ENCODE assay signal across 9 mouse cellular contexts in the genomic region with DNA sequence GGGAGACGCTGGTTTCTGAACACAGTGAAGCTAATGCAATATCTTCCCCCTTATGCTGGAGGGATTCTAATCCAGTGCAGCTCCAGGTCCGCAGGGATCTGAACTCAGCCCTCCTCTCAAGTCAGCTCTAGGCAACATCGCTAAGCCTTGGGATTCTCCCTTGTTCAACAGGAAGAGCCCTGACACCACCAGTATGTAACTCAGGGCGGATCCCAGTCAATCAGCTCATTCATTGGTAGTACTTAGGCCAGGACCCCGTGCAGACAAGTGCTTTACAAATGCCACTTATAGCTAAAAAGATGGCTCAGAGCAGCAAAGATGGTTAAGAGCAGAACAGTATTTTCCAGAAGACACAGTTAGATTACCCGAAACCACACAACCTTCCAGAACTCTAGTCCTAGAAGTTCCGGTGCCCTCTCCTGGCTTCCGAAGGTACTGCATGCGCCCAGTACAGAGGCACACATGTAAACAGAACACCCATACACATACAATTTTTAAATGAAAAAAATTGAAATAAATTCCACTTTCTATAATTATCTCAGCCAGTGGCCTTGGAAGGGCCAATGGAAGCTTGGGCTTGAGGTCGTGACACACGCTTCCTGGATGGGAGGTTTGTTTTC. TPM values are rescaled to one million over a fixed set of nuclear protein-coding genes. Genes with fewer than 3 reads are reported as not detected.
DNase-seq lines count a peak whose midpoint lies in the region; ATAC-seq and TF ChIP-seq lines count a peak whose summit lies in the region.
"Had no signal": no experiment of that assay in that cellular context is flagged by ENCODE, and none has a peak within 500 bp of the region (broad histone marks: within the 10 kb centered on the region; RNA-seq: fewer than 3 reads in every experiment).

No protein-coding gene starts in this region.

- peaks cover 0 to 3% of the 10 kb centered on the region in 2 experiments; a peak in 2 of 4 replicates for H3K36me3 ChIP-seq in MEL (ENCODE audit: control insufficient read depth in 1 of 2, insufficient read depth in 2 of 2, low read length in 2 of 2)
- no peaks in the 10 kb centered on the region for H3K36me3 ChIP-seq in forebrain, postnatal 0 days (ENCODE audit: insufficient read depth)
- H3K36me3 ChIP-seq in neural tube, embryonic 13.5 days = no peaks in the 10 kb centered on the region

- intact Hi-C loops in heart, postnatal 36 days (cut with DNase I) = loop anchor here (1.0 kb wide), 1 partner anchor 48 kb away; no protein-coding TSS in a partner anchor

- H3K27ac ChIP-seq in MEL (ENCODE audit: control insufficient read depth, low read depth, low read length) = peak overlapping the region; percentile 46
- H3K27ac ChIP-seq in cerebellum, adult 2 months (ENCODE audit: insufficient read depth, low read length) = no peak overlapping the region
- no peak overlapping the region for H3K27ac ChIP-seq in forebrain, postnatal 0 days (ENCODE audit: low read depth, low read length)
- no peak overlapping the region for H3K27ac ChIP-seq in neural tube, embryonic 13.5 days (replicated peaks)

- no peaks in the 10 kb centered on the region for H3K9me3 ChIP-seq in MEL (replicated peaks; ENCODE audit: insufficient read depth, low read length)
- H3K9me3 ChIP-seq in forebrain, postnatal 0 days (ENCODE audit: low read length) = no peaks in the 10 kb centered on the region
- no peaks in the 10 kb centered on the region for H3K9me3 ChIP-seq in neural tube, embryonic 13.5 days

- H3K4me2 ChIP-seq in forebrain, postnatal 0 days (ENCODE audit: low read depth) = peak overlapping the region; percentile 20
- H3K4me2 ChIP-seq in neural tube, embryonic 13.5 days = peak overlapping the region; percentile 40

- no peak for TF ChIP-seq EP300 in MEL (IDR thresholded peaks at IDR 0.05; ENCODE audit: low read depth in 1 of 2, low read length in 2 of 2)

- H3K9ac ChIP-seq in MEL (ENCODE audit: control insufficient read depth, low read depth, low read length, poor library complexity, severe bottlenecking) = peak overlapping the region; percentile 66
- H3K9ac ChIP-seq in forebrain, postnatal 0 days = no peak overlapping the region
- no peak overlapping the region for H3K9ac ChIP-seq in neural tube, embryonic 13.5 days

- 0 out of 4 replicates have a peak, but pooled peaks of 1 of the 2 experiments have one; percentile 16 for TF ChIP-seq POLR2A in MEL (IDR thresholded peaks at IDR 0.05; ENCODE audit: control insufficient read depth in 1 of 2, insufficient read depth in 1 of 2, low read depth in 1 of 2, low read length in 2 of 2, poor library complexity in 1 of 2)
- no peak for TF ChIP-seq POLR2A in cerebellum, adult 2 months (IDR thresholded peaks at IDR 0.05; ENCODE audit: borderline replicate concordance, insufficient read depth, low read length)

- 21% methylated on average over 11 of the region's 11 CpGs for WGBS in cerebellum, adult 2 months
- WGBS in forebrain, postnatal 0 days = 19% methylated on average over 11 of the region's 11 CpGs
- 28% methylated on average over 11 of the region's 11 CpGs for WGBS in neural tube, embryonic 13.5 days

- peak; percentile 97 for DNase-seq in MEL (ENCODE audit: low read depth, low spot score)
- peak; percentile 73 to 88 for DNase-seq in cerebellum, adult 2 months
- peak; percentile 89 for DNase-seq in forebrain, postnatal 0 days
- peak; percentile 85 to 93 for DNase-seq in heart, postnatal 36 days
- peak; percentile 80 to 95 for DNase-seq in layer of hippocampus, adult 18-20 months (ENCODE audit: low spot score in 2 of 2)
- peak; percentile 79 for DNase-seq in lung, adult 18-20 months
- peak; percentile 76 for DNase-seq in testis, postnatal 14 days (ENCODE audit: low spot score)

- no peaks in the 10 kb centered on the region; a peak in 1 of 4 replicates for H3K4me1 ChIP-seq in MEL (ENCODE audit: control insufficient read depth in 1 of 2, insufficient read depth in 2 of 2, low read length in 2 of 2)
- no peaks in the 10 kb centered on the region for H3K4me1 ChIP-seq in cerebellum, adult 2 months (ENCODE audit: control insufficient read depth, insufficient read depth, low read length)
- H3K4me1 ChIP-seq in forebrain, postnatal 0 days (ENCODE audit: insufficient read depth) = no peaks in the 10 kb centered on the region
- no peaks in the 10 kb centered on the region; the same call in 1 of the 2 replicates for H3K4me1 ChIP-seq in neural tube, embryonic 13.5 days (replicated peaks)

- ATAC-seq in forebrain, postnatal 0 days = peak; percentile 76
- ATAC-seq in neural tube, embryonic 13.5 days (ENCODE audit: low read depth) = peak; percentile 61; the same call in 1 of the 2 replicates

- TF ChIP-seq RAD21 in MEL (IDR thresholded peaks at IDR 0.05; ENCODE audit: low read depth, low read length) = peak; percentile 84

- H3K79me2 ChIP-seq in MEL (ENCODE audit: control insufficient read depth, insufficient read depth, low read length, poor library complexity) = no peaks in the 10 kb centered on the region; the same call in 1 of the 2 replicates

- peak; percentile 88 to 99 (median 96) for TF ChIP-seq CTCF in MEL (IDR thresholded peaks at IDR 0.05 in 2 of 3, conservative IDR thresholded peaks at IDR 0.05 in 1 of 3; ENCODE audit: control insufficient read depth in 1 of 3, insufficient read depth in 1 of 3, low read depth in 2 of 3, low read length in 3 of 3, poor library complexity in 1 of 3, severe bottlenecking in 1 of 3)
- TF ChIP-seq CTCF in cerebellum, adult 2 months (IDR thresholded peaks at IDR 0.05; ENCODE audit: borderline replicate concordance, insufficient read depth, low read depth, low read length) = peak; percentile 89
- TF ChIP-seq CTCF in forebrain, postnatal 0 days (IDR thresholded peaks at IDR 0.05; ENCODE audit: low read depth) = peak; percentile 87

- H3K27me3 ChIP-seq in MEL (ENCODE audit: control insufficient read depth in 1 of 2, insufficient read depth in 2 of 2, low read length in 2 of 2) = no peaks in the 10 kb centered on the region
- no peaks in the 10 kb centered on the region for H3K27me3 ChIP-seq in cerebellum, adult 2 months (ENCODE audit: control insufficient read depth, insufficient read depth, low read length)
- H3K27me3 ChIP-seq in forebrain, postnatal 0 days (ENCODE audit: insufficient read depth, low read length) = peaks cover 5% of the 10 kb centered on the region; the same call in 1 of the 2 replicates
- peaks cover 5% of the 10 kb centered on the region for H3K27me3 ChIP-seq in neural tube, embryonic 13.5 days

- H3K4me3 ChIP-seq in MEL (ENCODE audit: control insufficient read depth in 1 of 2, insufficient read depth in 1 of 2, low read depth in 2 of 2, low read length in 2 of 2) = peak overlapping the region; percentile 59 to 73
- H3K4me3 ChIP-seq in cerebellum, adult 2 months (replicated peaks; ENCODE audit: insufficient read depth, low read depth, low read length) = no peak overlapping the region
- no peak overlapping the region for H3K4me3 ChIP-seq in forebrain, postnatal 0 days (ENCODE audit: low read depth, low read length)
- H3K4me3 ChIP-seq in neural tube, embryonic 13.5 days = no peak overlapping the region

TF ChIP-seq in MEL, 35 proteins besides CTCF, POLR2A, EP300 and RAD21 (continues in another document):
- TF ChIP-seq ZMIZ1 (IDR thresholded peaks at IDR 0.05; ENCODE audit: low read depth, low read length) (no peak), ETS1 (IDR thresholded peaks at IDR 0.05; ENCODE audit: low read depth, low read length) (no peak; the same call in 1 of the 2 replicates), USF1 (IDR thresholded peaks at IDR 0.05; ENCODE audit: low read depth, low read length) (no peak), MYB (IDR thresholded peaks at IDR 0.05; ENCODE audit: low read depth, low read length) (no peak)

RNA-seq across cellular contexts. Expression of gene Neurl1a, which starts 9.7 kb away (rescaled TPM):
- not detected in 2 replicates for total RNA-seq in MEL (2012; rRNA removed)
- polyA plus RNA-seq in MEL (2012; ENCODE audit: insufficient read depth in 1 of 2, insufficient read length in 2 of 2, low read depth in 1 of 2, low replicate concordance in 2 of 2, missing spikeins in 1 of 2) = under 1 TPM in 1 of 2 experiments, not detected in 1; 0.03 TPM
- polyA plus RNA-seq in cerebellum, adult 2 months (2012; rRNA removed) = 77.8 and 91.5 TPM in 2 replicates
- 51.5 and 52.1 TPM in 2 replicates for total RNA-seq in forebrain, postnatal 0 days (2014; rRNA removed)
- 11.6 and 15.7 TPM in 2 replicates for polyA plus RNA-seq in forebrain, postnatal 0 days (2015; fragmentation: Nextera tagmentation; extraction: Ambion mirVana)
- 1 to 10 TPM in 1 of 2 experiments, under 1 TPM in 1; 0.92 to 1.2 TPM for total RNA-seq in heart, postnatal 36 days (2021)
- 100 to 1,000 TPM; 194 to 204 TPM for total RNA-seq in layer of hippocampus, adult 18-20 months (2021)
- 6.1 and 7.6 TPM in 2 replicates for polyA plus RNA-seq in neural tube, embryonic 13.5 days (2015; fragmentation: Nextera tagmentation; extraction: Ambion mirVana)

RNA-seq across cellular contexts. Expression of gene Calhm3, which starts 11.3 kb away (rescaled TPM):
- total RNA-seq in MEL (2012; rRNA removed) = not detected in 2 replicates
- polyA plus RNA-seq in MEL (2012; ENCODE audit: insufficient read depth in 1 of 2, insufficient read length in 2 of 2, low read depth in 1 of 2, low replicate concordance in 2 of 2, missing spikeins in 1 of 2) = not detected
- polyA plus RNA-seq in cerebellum, adult 2 months (2012; rRNA removed) = not detected in 2 replicates
- not detected in 2 replicates for total RNA-seq in forebrain, postnatal 0 days (2014; rRNA removed)
- 0.19 TPM in 1 of 2 replicates, not detected in the other for polyA plus RNA-seq in forebrain, postnatal 0 days (2015; fragmentation: Nextera tagmentation; extraction: Ambion mirVana)
- not detected for total RNA-seq in heart, postnatal 36 days (2021)
- not detected for total RNA-seq in layer of hippocampus, adult 18-20 months (2021)
- polyA plus RNA-seq in neural tube, embryonic 13.5 days (2015; fragmentation: Nextera tagmentation; extraction: Ambion mirVana) = not detected in 2 replicates

RNA-seq across cellular contexts. Expression of gene Calhm1, which starts 24.8 kb away (rescaled TPM):
- total RNA-seq in MEL (2012; rRNA removed) = not detected in 2 replicates
- polyA plus RNA-seq in MEL (2012; ENCODE audit: insufficient read depth in 1 of 2, insufficient read length in 2 of 2, low read depth in 1 of 2, low replicate concordance in 2 of 2, missing spikeins in 1 of 2) = under 1 TPM in 1 of 2 experiments, not detected in 1; 0.06 TPM
- polyA plus RNA-seq in cerebellum, adult 2 months (2012; rRNA removed) = not detected in 2 replicates
- total RNA-seq in forebrain, postnatal 0 days (2014; rRNA removed) = not detected in 2 replicates
- not detected in 2 replicates for polyA plus RNA-seq in forebrain, postnatal 0 days (2015; fragmentation: Nextera tagmentation; extraction: Ambion mirVana)
- not detected for total RNA-seq in heart, postnatal 36 days (2021)
- total RNA-seq in layer of hippocampus, adult 18-20 months (2021) = not detected
- not detected in 2 replicates for polyA plus RNA-seq in neural tube, embryonic 13.5 days (2015; fragmentation: Nextera tagmentation; extraction: Ambion mirVana)
- polyA plus RNA-seq: neural tube, embryonic 14.5 days had no signal

RNA-seq across cellular contexts. Expression of gene Calhm2, which starts 30.8 kb away (rescaled TPM):
- 8.5 and 11.1 TPM in 2 replicates for total RNA-seq in MEL (2012; rRNA removed)
- polyA plus RNA-seq in MEL (2012; ENCODE audit: insufficient read depth in 1 of 2, insufficient read length in 2 of 2, low read depth in 1 of 2, low replicate concordance in 2 of 2, missing spikeins in 1 of 2) = 10 to 100 TPM in 1 of 2 experiments, not detected in 1; 11.2 TPM
- polyA plus RNA-seq in cerebellum, adult 2 months (2012; rRNA removed) = 1.3 and 1.4 TPM in 2 replicates
- 1.1 and 2.9 TPM in 2 replicates for total RNA-seq in forebrain, postnatal 0 days (2014; rRNA removed)
- 0.62 and 0.80 TPM in 2 replicates for polyA plus RNA-seq in forebrain, postnatal 0 days (2015; fragmentation: Nextera tagmentation; extraction: Ambion mirVana)
- 1 to 10 TPM; 4.0 to 4.6 TPM for total RNA-seq in heart, postnatal 36 days (2021)
- total RNA-seq in layer of hippocampus, adult 18-20 months (2021) = 1 to 10 TPM; 5.4 to 6.3 TPM
- polyA plus RNA-seq in neural tube, embryonic 13.5 days (2015; fragmentation: Nextera tagmentation; extraction: Ambion mirVana) = 1.6 and 1.9 TPM in 2 replicates

Comparison
In these comparisons a context has a peak if more than half of its experiments do, and no peak if none do; other contexts are left out.
1. H3K4me3 ChIP-seq: peak in MEL (2 of 2); none in cerebellum, adult 2 months (single experiment), forebrain, postnatal 0 days (single experiment) and neural tube, embryonic 13.5 days (single experiment).
2. RNA of gene Neurl1a, which starts 9.7 kb away (total RNA-seq): 194 to 204 TPM in layer of hippocampus, adult 18-20 months and 51.5 to 52.1 TPM in forebrain, postnatal 0 days; 0.92 to 1.2 TPM in heart, postnatal 36 days and not detected in MEL; every median in the first group is over 10 times any median in the second.
3. Peak in every context shown above with its lines, with median percentiles within 50 percentile points of each other: DNase-seq and CTCF ChIP-seq.